Mouse (Mus musculus): Measurements from ENCODE around the gene Shoc2. TPM values are rescaled to one million over a fixed set of nuclear protein-coding genes. Genes with fewer than 3 reads are reported as not detected.
"Not testable (repeated sequence)": the region's sequence is repeated elsewhere in the genome, so short reads cannot be mapped to it uniquely, and the experiment has no call there.

Shoc2 gene
- total RNA-seq (2021), result 10 to 100 TPM; 30.2 to 34.4 TPM
- long read RNA-seq, experiment 1, transcript Shoc2-201 (9 exons, 3,965 nt), result major isoform, 8 of 52 reads
- long read RNA-seq, experiment 1, partial matches to known transcripts, result 22 of 52 reads
- long read RNA-seq, experiment 1, other reads (novel, unspliced or antisense), result 20 of 52 reads
- long read RNA-seq, experiment 2, transcript Shoc2-201 (9 exons, 3,965 nt), result major isoform, 5 of 38 reads
- long read RNA-seq, experiment 2, partial matches to known transcripts, result 17 of 38 reads
- long read RNA-seq, experiment 2, other reads (novel, unspliced or antisense), result 15 of 38 reads

DNA sequence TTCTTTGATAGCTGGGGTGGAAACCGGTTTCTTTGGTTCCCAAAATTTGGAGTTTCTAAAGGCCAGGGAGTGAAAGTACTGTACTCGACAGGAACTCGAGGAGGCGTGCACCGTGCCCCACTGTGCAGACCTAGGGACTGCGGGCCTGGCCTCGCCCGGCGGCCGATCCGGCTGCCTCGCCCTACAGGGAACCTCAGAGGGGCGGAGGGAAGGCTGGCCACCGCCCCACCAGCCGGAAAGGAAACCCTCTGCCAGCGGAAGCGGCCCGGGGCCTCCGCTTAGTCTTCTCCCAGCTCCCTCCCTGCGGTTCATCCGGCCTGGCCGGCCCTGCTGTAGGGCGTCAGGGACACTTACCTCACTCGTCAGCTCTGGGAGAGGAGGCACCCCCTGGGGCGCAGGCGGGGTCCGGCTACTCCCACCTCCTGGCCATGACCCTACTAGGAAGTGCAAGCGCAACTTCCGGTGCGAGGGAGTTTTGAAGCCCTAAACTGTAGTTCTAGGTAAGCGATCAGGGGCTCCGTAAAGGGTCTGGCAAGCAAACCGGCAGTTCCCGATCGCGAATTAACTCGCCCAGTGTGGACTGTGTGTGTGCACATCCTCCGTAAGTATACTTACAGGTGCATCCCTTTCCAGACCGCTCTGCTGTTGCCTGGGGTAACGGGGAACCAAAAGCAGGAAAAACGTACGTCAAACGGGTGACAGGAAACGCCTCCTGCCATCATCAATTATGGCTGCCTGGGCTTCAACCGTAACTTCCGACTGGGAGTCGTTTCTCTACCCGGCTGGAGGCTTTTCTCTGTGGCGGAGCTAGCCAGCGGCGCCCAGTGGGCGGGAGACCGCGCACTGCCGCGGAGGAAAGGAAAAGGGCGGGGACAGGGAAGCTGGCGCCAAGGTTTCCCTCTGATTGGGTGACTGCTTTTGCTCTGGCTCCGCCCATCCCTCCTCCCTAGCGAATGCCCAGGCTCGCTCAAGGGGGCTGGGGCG lies at the start of gene Shoc2, which contains the start of gene Bbip1:
Gene Shoc2 (plus strand): TSS at position 505 of the 984 bp plus-strand sequence.
Gene Bbip1 (minus strand): TSS at position 826 of the 984 bp plus-strand sequence.
- intact Hi-C loops (cut with DNase I), result loop anchor here (2.0 to 10.0 kb wide), 3 partner anchors 41 to 1251 kb away; partner anchors contain the start of gene Smndc1
- DNase-seq, result peak; percentile 97 to 98

DNA sequence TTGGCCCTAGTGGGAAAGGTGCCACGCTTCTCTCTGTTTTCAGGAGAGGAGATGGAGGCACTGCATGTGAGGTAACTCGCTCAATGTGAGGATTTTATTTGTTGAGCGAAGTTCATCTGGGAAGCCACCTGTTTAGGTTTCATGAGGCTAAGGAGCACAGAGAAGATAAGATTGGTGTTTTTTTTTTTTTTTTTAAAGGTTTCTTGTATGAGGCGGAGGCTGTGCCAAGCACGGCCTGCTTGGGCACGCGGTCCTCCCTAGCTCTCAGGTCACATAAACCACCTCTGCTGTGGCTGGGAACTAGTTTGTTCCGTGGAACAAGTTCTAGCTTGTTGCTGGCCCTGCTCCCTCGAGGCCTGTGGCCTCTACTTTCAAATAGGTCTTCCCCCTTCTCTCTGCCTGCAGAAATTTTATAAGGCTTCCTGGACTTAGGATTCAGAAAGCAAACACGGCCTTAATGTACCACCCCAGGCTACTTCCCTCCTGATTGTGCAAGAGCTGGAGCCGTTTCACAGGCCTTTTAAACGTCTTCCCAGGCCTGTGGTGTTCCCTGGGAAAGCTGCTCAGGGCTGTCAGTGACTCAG lies 49.5 kb upstream of the Shoc2 start:
- intact Hi-C loops (cut with DNase I), result no loop called here
- peak in 1 of 2 experiments; percentile 39 for DNase-seq

DNA sequence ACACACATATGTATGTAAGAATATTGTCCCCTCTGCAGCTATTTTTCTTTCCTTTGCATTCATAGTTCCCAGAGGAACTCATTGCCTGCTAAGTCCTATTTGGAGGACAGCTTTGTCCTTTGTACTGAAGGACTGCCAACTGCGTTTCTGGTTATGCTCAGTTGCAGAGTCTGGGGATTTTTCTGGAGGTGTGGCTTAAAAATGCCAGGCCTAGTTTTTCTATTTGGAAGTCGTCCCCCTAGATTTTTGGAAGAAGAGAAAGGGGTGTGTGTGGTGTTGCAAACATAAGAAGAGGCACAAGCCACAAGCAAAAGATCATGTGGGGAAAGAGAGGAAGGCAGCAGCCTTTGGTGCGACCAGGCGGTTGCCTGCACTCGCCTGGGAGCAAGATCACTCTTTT lies 46.1 kb upstream of the Shoc2 start:
- intact Hi-C loops (cut with DNase I), result no loop called here
- DNase-seq, result no peak

DNA sequence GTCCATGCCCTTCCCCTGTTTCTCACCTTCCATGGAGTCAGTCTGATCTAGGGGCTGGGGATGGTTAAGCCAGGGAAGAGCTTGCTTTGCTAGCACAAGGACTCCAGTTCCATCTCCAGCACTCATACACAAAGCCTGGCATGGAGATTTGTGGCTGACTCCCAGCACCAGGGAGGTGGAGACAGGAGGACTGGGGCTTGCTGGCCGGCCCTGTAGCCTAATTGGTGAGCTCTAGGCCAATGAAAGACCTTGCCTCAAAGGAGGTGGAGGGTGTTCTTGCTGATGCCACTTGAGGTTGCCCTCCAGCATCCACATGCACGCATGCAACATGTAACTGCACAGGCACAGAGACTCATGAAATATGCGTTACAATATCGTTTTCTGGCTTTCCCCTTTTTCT lies 45.6 kb upstream of the Shoc2 start:
- intact Hi-C loops (cut with DNase I), result no loop called here
- no peak for DNase-seq

DNA sequence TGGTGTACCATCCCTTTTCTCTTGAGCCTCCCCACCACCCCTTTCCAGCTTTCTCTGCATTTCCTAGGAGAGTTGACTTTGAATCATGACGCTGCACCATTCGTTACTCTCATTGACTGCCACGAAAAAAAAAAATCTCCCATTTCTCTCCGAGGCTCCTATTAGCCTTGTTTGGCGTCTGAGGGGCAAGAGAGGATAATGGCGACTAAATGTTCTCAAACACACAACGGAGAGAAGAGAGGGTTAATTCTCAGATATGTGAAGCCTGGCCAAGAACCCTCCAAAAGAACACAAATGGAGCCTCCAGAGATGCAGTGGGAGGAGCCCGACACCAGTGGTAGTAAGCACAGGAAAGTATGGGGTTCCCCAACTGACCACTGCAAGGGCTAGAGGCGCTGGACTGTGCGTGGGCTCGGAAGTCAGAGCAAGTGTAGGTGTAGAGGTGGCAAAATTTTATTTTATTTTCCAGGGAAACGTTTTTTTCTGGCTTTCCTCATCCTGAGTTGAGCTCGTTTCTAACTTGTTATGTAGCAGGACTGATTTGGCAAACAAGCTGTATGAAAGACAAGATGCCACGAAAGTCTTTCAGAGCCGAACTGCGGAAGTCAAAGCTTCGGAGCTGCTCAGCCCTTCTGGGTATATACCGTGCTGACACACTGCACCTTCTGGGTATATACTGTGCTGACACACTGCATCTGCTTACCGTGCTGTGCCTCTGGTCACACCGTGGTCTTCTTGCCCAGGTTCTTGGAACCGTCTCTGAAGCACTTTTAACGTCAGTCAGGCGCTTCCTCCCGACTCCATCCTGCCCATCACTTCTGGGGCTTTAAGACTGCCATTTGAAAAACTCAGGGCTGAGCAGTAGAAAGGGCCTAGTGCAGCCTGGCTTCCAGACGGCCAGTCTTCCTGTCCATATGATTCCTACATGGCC lies 44.9 kb upstream of the Shoc2 start:
- intact Hi-C loops (cut with DNase I), result no loop called here
- DNase-seq, result no peak

DNA sequence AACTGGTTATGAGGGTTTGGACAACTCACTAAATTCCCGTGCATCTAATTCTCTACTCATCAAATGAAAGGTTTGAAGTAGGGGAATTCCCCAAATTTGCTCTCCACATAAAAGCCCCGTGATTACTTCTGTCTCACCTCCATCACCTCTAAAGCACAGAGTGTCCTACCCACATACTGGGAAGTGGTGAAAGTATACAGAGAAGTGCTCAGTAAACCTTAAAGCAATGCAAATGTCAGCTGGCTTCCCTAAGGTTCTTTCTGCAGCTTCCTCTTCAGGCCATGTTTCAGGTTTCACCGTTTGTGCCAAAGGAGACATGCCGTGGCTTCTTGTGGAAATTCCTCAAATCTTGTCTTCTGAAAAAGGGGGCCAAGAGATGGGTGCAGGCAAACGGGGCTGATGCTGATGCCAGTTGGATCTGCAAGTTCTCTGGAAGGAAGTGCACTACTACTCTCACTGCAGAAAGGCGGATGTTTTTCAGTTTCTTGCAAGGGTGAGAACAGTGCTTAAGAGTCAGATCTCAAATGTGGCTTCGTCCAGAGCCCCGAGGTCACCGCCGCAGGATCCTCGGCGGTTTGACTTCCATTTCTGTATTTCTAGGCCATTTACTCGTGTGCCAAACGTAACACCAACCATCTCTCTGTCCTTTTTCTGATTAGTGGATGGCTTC lies 44.0 kb upstream of the Shoc2 start:
- no peak for DNase-seq
- intact Hi-C loops (cut with DNase I), result loop anchor here (10.0 kb wide), 1 partner anchor 255 kb away; no protein-coding TSS in a partner anchor

DNA sequence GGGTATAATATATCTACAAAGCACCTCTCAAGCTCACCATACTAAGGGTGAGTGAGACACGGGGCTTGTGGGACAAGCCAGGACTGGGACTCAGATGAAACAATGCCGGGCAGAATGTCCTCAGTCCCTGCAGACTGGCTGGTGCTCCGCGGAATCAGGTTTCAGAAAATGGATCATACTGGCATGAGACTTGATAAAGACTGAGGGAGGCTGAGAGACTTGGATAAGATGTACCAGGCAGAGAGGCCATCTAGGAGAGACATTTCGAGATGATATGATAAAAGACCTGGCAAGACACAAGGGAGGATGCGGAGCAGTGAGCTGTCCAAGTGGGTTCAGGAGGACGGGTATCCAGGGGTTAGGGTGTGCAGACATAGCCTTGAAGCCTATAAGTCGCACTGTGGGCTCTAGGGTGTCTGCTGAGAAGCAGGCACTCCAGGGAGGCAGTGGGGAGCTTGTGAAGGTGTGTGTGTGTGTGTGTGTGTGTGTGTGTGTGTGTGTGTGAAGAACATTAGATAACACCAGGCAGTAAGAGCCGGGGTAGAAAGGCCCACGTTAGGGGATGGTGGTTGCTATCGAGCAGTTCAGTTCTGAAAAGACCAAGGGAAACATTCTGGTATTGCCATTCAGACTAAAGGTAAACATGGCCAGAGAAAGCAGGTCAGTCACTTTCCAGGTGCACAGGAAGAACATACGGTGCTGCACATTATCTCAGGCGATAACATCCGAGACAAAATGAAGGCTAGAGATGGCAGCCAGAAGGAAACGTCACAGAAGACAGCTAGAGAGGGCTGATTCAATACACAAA lies 42.0 kb upstream of the Shoc2 start:
- DNase-seq, result no peak
- intact Hi-C loops (cut with DNase I), result loop anchor here (2.0 to 10.0 kb wide), 2 partner anchors 41 to 257 kb away; no protein-coding TSS in a partner anchor

DNA sequence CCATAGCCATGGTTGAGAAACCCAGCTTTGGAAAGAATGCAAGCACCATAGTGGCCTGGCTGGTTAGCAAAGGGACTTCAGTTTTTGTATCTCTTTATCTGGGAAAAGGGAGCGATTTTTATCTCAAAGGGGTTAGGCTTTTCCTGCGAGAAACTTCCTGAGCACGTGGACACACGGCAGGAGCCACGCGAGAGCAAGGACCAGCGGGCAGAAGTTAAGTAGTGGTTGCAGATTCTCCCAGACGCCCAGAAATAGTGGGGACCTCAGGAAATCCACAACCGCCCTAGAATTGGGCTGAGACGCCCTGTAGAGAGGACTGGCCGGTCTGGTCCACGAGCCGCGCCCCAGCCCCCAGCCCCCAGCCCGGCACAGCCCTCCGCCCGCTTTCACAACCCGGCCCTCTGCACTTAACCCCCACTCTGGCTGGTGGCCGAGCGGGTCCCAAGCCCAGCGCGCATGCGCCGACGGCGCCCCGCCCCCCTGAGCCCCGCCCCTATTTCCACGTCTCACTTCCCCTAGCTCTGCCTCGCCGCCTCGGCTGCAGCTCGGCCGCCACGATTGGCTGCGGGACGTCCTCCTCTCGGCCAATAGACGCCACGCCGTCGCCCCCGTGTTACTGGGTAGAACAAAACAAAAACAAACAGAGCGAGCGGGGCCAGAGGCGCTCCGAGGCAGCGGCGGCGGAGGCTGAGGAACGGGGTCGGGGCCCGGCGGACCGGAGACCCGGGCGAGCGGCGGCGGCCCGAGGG lies 41.2 kb upstream of the Shoc2 start:
- DNase-seq, result peak; percentile 93 to 94
- intact Hi-C loops (cut with DNase I), result loop anchor here (2.0 to 10.0 kb wide), 2 partner anchors 40 to 258 kb away; no protein-coding TSS in a partner anchor

DNA sequence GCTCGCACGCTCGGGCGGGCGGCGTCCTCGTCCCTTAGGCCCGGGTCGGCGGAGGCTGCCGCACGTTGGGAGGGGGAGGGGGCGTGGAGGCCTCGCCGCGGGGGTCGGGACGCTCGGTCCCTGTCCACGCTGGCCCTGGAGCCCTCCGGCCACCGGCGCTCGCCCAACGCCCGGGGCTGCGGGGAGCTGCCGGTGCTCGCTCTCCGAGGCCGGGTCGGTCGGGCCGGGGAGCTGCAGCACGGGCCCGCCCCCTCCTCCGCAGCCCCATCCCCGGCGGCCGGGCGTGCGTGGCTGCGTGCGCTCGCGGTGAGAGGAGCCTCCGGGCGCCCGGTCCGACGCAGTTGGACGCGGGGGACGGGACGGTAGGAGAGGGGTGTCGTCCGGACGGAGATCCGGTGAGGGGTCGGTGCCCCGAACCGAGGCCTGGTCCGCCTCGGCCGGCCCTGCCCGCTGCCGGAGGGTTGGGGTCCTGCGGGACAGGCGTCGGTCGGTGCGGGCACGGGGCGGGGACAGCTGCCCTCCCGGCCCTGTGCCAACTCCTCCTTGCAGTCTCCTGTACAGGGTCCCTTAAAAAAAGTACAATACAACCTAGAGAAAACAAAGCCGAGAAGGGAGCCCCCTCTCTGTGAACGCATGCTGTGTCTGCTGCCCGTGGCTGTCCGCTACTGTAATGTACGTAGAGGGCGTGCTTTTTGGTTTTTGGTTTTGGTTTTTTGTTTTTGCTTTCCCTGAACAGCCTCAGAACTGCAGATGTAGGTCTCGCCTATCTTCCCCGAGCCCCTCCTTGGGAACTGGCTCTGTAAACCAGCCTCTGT lies 40.4 kb upstream of the Shoc2 start:
- peak; percentile 59 to 61 for DNase-seq
- intact Hi-C loops (cut with DNase I), result loop anchor here (2.0 to 10.0 kb wide), 2 partner anchors 39 to 259 kb away; no protein-coding TSS in a partner anchor

DNA sequence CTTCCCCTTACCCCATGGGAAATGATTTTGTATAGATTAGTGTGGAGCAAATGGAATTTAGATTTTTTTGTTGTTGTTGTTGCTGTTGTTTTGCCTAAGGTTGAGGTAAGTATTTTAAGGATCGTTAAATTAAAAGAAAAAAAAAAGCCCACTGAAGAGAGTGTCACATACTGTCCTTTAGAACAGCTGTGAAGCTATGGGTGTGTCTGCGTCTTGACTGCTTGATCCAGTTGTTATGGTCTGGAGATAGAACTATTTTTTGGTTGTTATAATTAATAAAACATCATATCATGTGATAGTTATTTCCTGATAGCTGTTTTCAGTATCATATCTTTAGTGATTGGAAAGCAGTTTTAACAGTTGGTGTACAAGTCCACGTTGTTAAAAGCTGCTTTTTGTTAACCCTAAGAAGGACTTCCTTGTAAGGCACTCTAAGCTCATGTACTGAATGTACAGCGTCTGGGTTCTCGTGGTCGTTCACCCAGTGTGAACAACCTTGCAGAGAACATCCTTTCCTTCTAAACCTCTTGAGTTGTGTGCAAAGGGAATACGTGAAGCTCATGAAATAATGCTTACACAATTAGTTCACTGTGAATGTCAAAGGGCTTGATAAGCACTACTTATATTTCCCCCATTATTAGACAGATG lies 39.1 kb upstream of the Shoc2 start:
- DNase-seq, result no peak
- intact Hi-C loops (cut with DNase I), result loop anchor here (5.0 to 10.0 kb wide), 2 partner anchors 133 to 260 kb away; no protein-coding TSS in a partner anchor

DNA sequence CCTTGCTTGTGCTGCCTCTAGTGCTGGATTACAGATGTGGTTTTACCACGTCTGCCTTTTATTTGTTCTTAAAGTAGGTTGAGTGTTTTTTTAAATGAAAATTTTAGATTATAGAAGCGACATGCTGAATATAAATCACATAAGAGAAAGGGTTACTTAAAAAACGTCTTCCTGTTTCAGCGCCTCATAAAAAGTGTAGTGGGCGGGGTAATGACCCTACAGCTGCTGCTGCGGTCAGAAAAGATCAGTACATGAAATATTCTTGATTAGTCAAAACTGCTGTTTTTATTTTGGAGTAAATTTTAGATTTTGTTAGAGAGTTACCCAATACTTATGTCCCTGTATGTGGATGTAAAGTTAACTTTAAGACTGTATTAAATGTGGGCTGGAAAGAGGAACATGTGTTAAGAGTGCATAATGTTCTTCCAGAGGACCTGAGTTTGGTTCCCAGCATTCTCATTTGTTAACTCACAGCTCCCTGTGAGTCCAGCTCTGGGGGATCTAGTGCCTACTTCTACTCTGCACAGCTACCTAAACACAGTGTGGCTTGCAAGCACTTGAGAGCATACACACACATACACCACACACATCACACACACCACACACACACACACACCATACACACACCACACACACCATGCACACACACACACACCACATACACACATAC lies 37.9 kb upstream of the Shoc2 start:
- intact Hi-C loops (cut with DNase I), result loop anchor here (5.0 to 10.0 kb wide), 2 partner anchors 134 to 261 kb away; no protein-coding TSS in a partner anchor
- DNase-seq, result no peak

DNA sequence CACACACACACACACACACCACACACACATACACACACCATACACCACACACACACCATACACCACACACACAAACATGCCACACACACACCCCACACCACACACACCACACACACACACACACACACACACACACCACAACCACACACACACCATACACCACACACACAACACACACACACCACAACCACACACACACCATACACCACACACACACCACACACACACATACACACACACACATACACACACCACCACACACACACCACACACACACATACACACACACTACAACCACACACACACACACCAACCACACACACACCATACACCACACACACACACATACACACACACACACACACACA lies 37.4 kb upstream of the Shoc2 start:
- not testable (repeated sequence) for DNase-seq
- intact Hi-C loops (cut with DNase I), result loop anchor here (5.0 to 10.0 kb wide), 2 partner anchors 134 to 262 kb away; no protein-coding TSS in a partner anchor

DNA sequence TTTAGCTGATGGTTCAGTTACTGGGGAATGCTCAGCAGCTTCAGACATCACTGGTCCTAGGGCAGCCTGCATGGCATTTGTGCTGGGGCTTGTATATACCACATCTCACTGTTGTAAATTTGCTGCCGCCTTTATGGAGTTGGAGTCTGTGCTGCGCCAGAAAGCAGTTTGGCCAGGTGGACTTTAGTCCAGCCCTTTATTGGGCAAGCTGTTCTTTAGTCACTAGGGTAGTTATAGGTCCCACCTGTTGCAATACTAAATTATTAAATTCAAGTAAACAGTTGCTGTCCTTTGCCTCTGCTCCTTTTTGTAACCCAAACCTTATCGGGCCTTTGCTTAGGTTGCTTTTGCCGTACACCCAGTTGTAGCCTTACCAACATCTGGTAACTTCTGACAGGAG lies 29.2 kb upstream of the Shoc2 start:
- intact Hi-C loops (cut with DNase I), result no loop called here

DNA sequence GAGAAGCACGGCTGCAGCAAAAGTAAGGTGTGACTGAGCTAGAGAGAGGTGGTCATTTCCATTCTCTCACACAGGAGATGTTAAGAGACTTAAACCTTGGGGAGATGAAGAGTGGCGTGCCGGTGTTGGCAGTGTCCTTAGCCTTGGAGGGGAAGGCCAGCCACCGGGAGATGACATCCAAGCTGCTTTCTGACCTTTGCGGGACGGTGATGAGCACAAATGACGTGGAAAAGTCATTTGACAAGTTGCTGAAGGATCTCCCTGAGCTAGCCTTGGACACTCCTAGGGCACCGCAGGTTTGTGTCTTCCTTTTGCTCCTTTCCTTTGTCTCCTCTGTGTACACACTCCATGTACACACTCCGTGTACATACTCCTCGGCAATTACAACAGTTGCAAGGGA lies 24.6 kb upstream of the Shoc2 start:
- DNase-seq, result no peak
- intact Hi-C loops (cut with DNase I), result no loop called here

More for the DNA sequence above, 29.2 kb upstream of the Shoc2 start:
- DNase-seq, result no peak

DNA sequence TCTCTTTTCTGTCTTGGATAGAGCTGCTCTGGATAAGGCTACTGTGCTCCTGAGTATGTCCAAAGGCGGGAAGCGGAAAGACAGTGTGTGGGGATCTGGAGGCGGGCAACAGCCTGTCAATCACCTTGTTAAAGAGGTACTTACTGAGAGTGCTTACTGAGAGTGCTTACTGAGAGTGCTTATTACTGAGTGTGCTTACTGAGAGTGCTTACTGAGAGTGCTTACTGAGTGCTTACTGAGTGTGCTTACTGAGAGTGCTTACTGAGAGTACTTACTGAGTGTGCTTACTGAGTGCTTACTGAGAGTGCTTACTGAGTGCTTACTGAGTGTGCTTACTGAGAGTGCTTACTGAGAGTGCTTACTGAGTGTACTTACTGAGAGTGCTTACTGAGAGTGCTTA lies 22.1 kb upstream of the Shoc2 start:
- intact Hi-C loops (cut with DNase I), result loop anchor here (5.0 to 10.0 kb wide), 2 partner anchors 150 to 1143 kb away; no protein-coding TSS in a partner anchor
- not testable (repeated sequence) for DNase-seq
